Mouse (Mus musculus) intestine, postnatal 0 days (tissue): Measurements from ENCODE around the gene Zfp385b. TPM values are rescaled to one million over a fixed set of nuclear protein-coding genes. Genes with fewer than 3 reads are reported as not detected.

ENCODE experiments used
- ATAC-seq: fragments of 200-750 bp; cut with Nextera tagmentation; 2 replicates; pipeline ENCODE4 v1.8.0; 2017; ENCODE audit warnings: mild to moderate bottlenecking, moderate TSS enrichment, moderate library complexity
- H3K27ac ChIP-seq: fragments of 300-500 bp; sonication (generic); 2 replicates; pipeline ENCODE4 v1.5.1; 2014; ENCODE audit warnings: mild to moderate bottlenecking, low read depth, low read length, moderate library complexity
- H3K27me3 ChIP-seq: fragments of 300-500 bp; sonication (generic); replicated peaks from 2 replicates; pipeline ENCODE4 v1.6.1; 2014; ENCODE audit warnings: low read length, mixed read lengths; ENCODE audit not compliant: control insufficient read depth, insufficient read depth
- H3K36me3 ChIP-seq: fragments of 300-500 bp; sonication (generic); 2 replicates; pipeline ENCODE4 v1.6.1; 2014; ENCODE audit warnings: mild to moderate bottlenecking, moderate library complexity; ENCODE audit not compliant: control insufficient read depth, insufficient read depth
- H3K4me1 ChIP-seq: fragments of 300-500 bp; sonication (generic); replicated peaks from 2 replicates; pipeline ENCODE4 v1.6.1; 2014; ENCODE audit warnings: antibody characterized with exemption, low read length, mixed read lengths; ENCODE audit not compliant: control insufficient read depth, insufficient read depth
- H3K4me2 ChIP-seq: fragments of 300-500 bp; sonication (generic); replicated peaks from 2 replicates; pipeline ENCODE4 v1.6.1; 2014; ENCODE audit warnings: low read depth, mild to moderate bottlenecking, moderate library complexity
- H3K4me3 ChIP-seq: fragments of 300-500 bp; sonication (generic); 2 replicates; pipeline ENCODE4 v1.5.1; 2014; ENCODE audit warnings: low read depth, low read length
- H3K9ac ChIP-seq: fragments of 300-500 bp; sonication (generic); 2 replicates; pipeline ENCODE4 v1.6.1; 2014; ENCODE audit warnings: mild to moderate bottlenecking, low read depth, low read length
- H3K9me3 ChIP-seq: fragments of 300-500 bp; sonication (generic); 2 replicates; pipeline ENCODE4 v1.6.1; 2016; ENCODE audit warnings: mixed run types; ENCODE audit not compliant: control insufficient read depth
- CTCF ChIP-seq: sonication (generic); IDR thresholded peaks from 2 replicates; pipeline ENCODE4 v1.5.1; 2016; ENCODE audit warnings: low read depth, mild to moderate bottlenecking, control low read depth, antibody characterized with exemption, moderate library complexity
- WGBS: fragments of 180-500 bp; shearing (Covaris S2); extraction: QIAGEN DNeasy Blood & Tissue Kit; methylation state at CpG from one replicate; pipeline ENCODE4 v1.1.7; 2014; 5-methylcytosine and 5-hydroxymethylcytosine counted together
- polyA plus RNA-seq: library from polyadenylated mRNA; unstranded; fragments of >200 nt; fragmentation: Nextera tagmentation; extraction: Ambion mirVana; gene quantifications from 2 replicates; pipeline ENCODE4 v1.2.1, GENCODE M21; 2015

Zfp385b gene
- polyA plus RNA-seq: 14.3 and 15.5 TPM in 2 replicates

DNA sequence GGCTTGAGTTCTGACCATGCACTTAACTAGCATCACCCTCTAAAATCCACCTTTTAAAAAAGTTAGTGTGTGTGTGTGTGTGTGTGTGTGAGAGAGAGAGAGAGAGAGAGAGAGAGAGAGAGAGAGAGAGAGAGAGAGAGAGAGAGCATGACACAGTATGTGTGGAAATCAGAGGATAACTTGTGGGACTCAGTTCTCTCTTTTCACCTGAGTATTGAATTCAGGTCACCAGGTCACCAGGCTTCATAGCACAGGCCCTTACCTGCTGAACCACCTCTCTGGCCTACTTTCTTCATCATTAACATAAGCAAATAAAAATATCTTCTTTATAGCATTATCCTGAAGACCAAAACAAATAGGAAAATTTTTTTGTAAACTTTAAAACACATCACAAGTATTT is at the start of gene Zfp385b:
Zfp385b (minus strand) TSS at position 101 of the 400 bp plus-strand sequence.
- Histone ChIP-seq H3K4me3 (no peak within 1 kb of the TSS), H3K9me3 (no peaks in the 10 kb centered on the region), H3K27ac (no peak within 1 kb of the TSS), H3K4me2 (no peak within 1 kb of the TSS), H3K4me1 (no peaks in the 10 kb centered on the region), H3K27me3 (peaks cover 20% of the 10 kb centered on the region), H3K36me3 (no peaks in the 10 kb centered on the region), H3K9ac (no peak within 1 kb of the TSS)
- no peak for ATAC-seq
- TF ChIP-seq CTCF: no peak

DNA sequence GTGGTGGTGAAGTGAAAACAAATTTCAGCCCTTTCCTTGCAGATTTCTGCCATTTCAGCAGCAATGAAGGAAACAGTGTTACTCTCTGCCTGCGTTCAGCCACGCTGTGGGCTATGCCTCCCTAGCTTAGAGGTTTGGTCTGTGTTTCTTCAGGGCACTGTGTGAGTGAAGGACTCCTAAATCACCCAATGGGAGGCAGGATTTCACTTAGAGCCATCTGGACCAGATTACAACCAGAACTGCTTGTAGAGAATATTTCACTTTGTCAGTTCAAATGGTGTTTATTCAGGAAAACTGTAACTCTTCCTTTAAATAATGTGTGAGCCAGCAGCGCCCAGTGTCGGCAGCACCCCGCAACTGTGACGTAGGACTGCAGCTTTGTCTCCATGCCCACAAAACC is 44.5 kb upstream of the Zfp385b start:
- Histone ChIP-seq H3K36me3 (no peaks in the 10 kb centered on the region), H3K4me1 (no peaks in the 10 kb centered on the region), H3K4me2 (peak overlapping the region; percentile 50), H3K27me3 (no peaks in the 10 kb centered on the region), H3K27ac (no peak overlapping the region), H3K4me3 (peak overlapping the region; percentile 5; the same call in 1 of the 2 replicates), H3K9me3 (no peaks in the 10 kb centered on the region), H3K9ac (no peak overlapping the region)
- ATAC-seq: no peak
- no peak for TF ChIP-seq CTCF
- WGBS: 60% methylated on average over 6 of the region's 6 CpGs

DNA sequence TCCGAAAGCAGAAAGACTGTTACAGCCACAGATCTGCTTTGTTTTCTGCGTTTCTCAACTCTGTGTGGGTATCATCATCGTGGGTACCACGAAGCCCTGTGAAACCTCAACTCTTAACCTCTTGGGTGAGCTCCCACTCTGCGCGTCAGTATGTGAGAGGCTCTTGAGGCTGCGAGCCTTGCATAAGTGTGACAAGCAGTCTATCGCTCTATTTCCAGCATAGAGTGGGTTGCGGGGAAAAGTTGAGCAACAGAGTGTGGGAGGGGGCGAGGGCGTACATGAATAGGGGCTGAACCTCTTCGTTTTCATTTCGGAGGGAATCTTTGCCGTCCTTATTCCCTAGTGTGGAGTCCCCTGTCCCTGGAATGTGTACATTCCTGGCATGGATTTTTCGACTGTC is 44.1 kb upstream of the Zfp385b start:
- no peak for TF ChIP-seq CTCF
- no peak for ATAC-seq
- H3K9me3 ChIP-seq: no peaks in the 10 kb centered on the region
- H3K27ac ChIP-seq: no peak overlapping the region
- peak overlapping the region; percentile 5; the same call in 1 of the 2 replicates for H3K4me3 ChIP-seq
- H3K4me2 ChIP-seq: peak overlapping the region; percentile 50
- WGBS: 58% methylated on average over 15 of the region's 15 CpGs
- no peaks in the 10 kb centered on the region for H3K36me3 ChIP-seq
- H3K27me3 ChIP-seq: no peaks in the 10 kb centered on the region
- H3K4me1 ChIP-seq: no peaks in the 10 kb centered on the region
- no peak overlapping the region for H3K9ac ChIP-seq

DNA sequence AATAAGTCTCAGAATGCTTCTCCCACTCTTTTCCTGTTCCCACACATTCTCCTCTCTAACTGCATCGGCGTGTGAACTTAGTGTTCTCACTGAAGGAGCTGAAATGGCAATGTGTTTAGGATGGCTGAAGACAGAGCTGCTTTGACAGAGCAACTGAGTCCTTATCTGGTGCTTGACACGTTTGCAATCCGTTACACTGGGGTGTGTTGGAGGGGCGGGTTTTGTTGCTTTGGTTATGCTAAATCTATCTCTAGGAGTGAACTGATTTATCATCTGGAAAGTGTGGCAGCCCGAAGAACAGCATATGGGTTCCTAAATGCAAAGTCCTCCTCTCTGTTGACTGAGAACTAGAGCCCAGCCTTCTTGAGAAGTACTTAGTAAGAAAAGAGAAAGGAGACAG is 22.0 kb upstream of the Zfp385b start:
- no peaks in the 10 kb centered on the region for H3K4me1 ChIP-seq
- no peak overlapping the region for H3K4me2 ChIP-seq
- no peaks in the 10 kb centered on the region for H3K36me3 ChIP-seq
- no peak for TF ChIP-seq CTCF
- H3K27ac ChIP-seq: no peak overlapping the region
- 41% methylated on average over 6 of the region's 6 CpGs for WGBS
- H3K9ac ChIP-seq: no peak overlapping the region
- H3K4me3 ChIP-seq: no peak overlapping the region
- H3K9me3 ChIP-seq: no peaks in the 10 kb centered on the region
- no peak for ATAC-seq
- H3K27me3 ChIP-seq: no peaks in the 10 kb centered on the region

DNA sequence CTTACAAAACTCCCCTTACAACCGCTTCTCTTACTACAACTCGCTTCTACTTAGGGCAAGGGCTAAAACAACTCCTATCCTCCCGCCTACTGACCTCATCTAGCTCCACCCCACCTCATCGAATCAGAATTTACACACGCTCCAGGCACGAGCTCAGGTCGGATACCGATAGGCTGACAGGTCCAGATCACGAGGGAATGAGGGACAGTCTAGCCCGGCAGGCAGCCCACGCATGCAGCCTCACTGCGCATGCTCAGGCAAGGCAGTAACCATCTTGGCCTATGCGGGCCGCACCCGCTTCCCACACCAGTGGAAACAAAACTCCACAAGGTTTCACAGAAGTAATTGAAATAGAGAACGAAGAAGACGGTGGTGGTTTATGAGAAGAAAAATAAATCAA is 20.1 kb upstream of the Zfp385b start:
- TF ChIP-seq CTCF: no peak
- Histone ChIP-seq H3K9me3 (no peaks in the 10 kb centered on the region), H3K4me1 (no peaks in the 10 kb centered on the region), H3K36me3 (no peaks in the 10 kb centered on the region), H3K4me2 (no peak overlapping the region), H3K4me3 (no peak overlapping the region), H3K9ac (no peak overlapping the region), H3K27ac (no peak overlapping the region), H3K27me3 (no peaks in the 10 kb centered on the region)
- 86% methylated on average over 17 of the region's 17 CpGs for WGBS
- ATAC-seq: no peak

DNA sequence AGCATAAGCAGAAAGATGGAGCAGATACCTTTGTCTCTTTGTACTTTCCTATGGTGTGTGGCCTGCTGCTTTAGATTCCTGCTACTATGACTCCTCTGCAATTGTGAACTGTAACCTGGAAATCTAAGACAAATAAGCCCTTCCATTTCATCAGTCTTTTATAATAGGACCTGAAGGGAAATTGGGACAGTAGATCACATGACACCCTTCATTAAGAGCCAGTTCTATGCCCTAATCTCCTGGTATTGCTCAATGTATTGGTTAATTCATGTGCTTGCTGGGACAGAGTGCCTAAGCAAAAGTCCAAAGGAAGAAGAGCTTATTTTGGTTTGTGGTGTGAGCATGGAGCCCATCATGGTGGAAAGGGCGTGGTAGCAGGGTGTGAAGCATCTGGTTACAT is 19.2 kb upstream of the Zfp385b start:
- no peak overlapping the region for H3K4me3 ChIP-seq
- H3K27me3 ChIP-seq: no peaks in the 10 kb centered on the region
- 92% methylated on average over 1 of the region's 1 CpGs for WGBS
- no peak overlapping the region for H3K27ac ChIP-seq
- no peaks in the 10 kb centered on the region for H3K4me1 ChIP-seq
- no peak overlapping the region for H3K9ac ChIP-seq
- H3K9me3 ChIP-seq: no peaks in the 10 kb centered on the region
- TF ChIP-seq CTCF: no peak
- H3K36me3 ChIP-seq: no peaks in the 10 kb centered on the region
- H3K4me2 ChIP-seq: no peak overlapping the region
- ATAC-seq: no peak

DNA sequence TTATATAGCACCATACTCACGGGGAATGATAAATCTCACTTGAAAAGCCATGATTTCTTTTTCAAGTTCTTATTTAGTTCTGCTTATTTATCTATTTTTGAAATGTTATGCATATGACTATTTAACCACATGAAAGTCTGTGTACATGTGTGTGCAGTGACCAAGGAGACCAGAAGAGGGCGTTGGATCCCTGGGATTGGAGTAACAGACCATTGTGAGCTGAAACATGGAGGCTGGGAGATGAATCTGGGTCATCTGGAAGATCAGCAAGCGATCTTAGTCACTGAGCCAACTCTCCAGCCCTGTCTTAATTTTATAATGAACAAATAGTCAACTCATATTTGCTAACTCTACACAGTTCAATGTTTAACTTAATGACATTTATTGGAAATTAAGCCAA is 16.3 kb upstream of the Zfp385b start:
- Histone ChIP-seq H3K4me1 (no peaks in the 10 kb centered on the region), H3K4me3 (no peak overlapping the region), H3K4me2 (no peak overlapping the region), H3K27ac (no peak overlapping the region), H3K27me3 (no peaks in the 10 kb centered on the region), H3K9me3 (no peaks in the 10 kb centered on the region), H3K36me3 (no peaks in the 10 kb centered on the region), H3K9ac (no peak overlapping the region)
- WGBS: 64% methylated on average over 3 of the region's 3 CpGs
- no peak for ATAC-seq
- peak; percentile 9; the same call in 1 of the 2 replicates for TF ChIP-seq CTCF
